ENCODE assay signal across 9 mouse cellular contexts in genomic region chr11:114884380-114885100, GRCm38 (mm10). TPM values are rescaled to one million over a fixed set of nuclear protein-coding genes. Genes with fewer than 3 reads are reported as not detected.
A peak's percentile ranks its signal among the peaks of the same experiment; 100 is the strongest.
DNase-seq lines count a peak whose midpoint lies in the region; ATAC-seq and TF ChIP-seq lines count a peak whose summit lies in the region.
"Had no signal": no experiment of that assay in that cellular context is flagged by ENCODE, and none has a peak within 500 bp of the region (broad histone marks: within the 10 kb centered on the region; RNA-seq: fewer than 3 reads in every experiment).

No protein-coding gene starts in this region.

- no peak overlapping the region for H3K4me3 ChIP-seq in kidney, embryonic 14.5 days (ENCODE audit: low read length)
- no peak overlapping the region for H3K4me3 ChIP-seq in cerebellum, adult 2 months (replicated peaks; ENCODE audit: insufficient read depth, low read depth, low read length)
- no peak overlapping the region for H3K4me3 ChIP-seq in heart, embryonic 11.5 days (ENCODE audit: low read depth, low read length)
- no peak overlapping the region for H3K4me3 ChIP-seq in liver, embryonic 13.5 days (replicated peaks)
- no peak overlapping the region for H3K4me3 ChIP-seq in hindbrain, embryonic 16.5 days (ENCODE audit: low read length)

- no peak for TF ChIP-seq CTCF in cerebellum, adult 2 months (IDR thresholded peaks at IDR 0.05; ENCODE audit: borderline replicate concordance, insufficient read depth, low read depth, low read length)

- peak; percentile 71 for DNase-seq in kidney, adult 18-20 months
- DNase-seq in cerebellum, adult 2 months: peak; percentile 72 to 75
- no peak for DNase-seq in liver, embryonic 13.5 days
- DNase-seq in frontal cortex, adult 2 months (ENCODE audit: extremely low spot score in 1 of 2, low spot score in 1 of 2): no peak
- DNase-seq: thymus, adult 2 months had no signal

- no peak for TF ChIP-seq POLR2A in cerebellum, adult 2 months (IDR thresholded peaks at IDR 0.05; ENCODE audit: borderline replicate concordance, insufficient read depth, low read length)

- no peak for ATAC-seq in kidney, embryonic 14.5 days (ENCODE audit: low FRiP score, low TSS enrichment)
- no peak for ATAC-seq in heart, embryonic 11.5 days (replicated peaks; ENCODE audit: insufficient number of reproducible peaks, low FRiP score, low TSS enrichment)
- ATAC-seq in liver, embryonic 13.5 days (ENCODE audit: low read depth): no peak
- no peak for ATAC-seq in hindbrain, embryonic 16.5 days

- H3K36me3 ChIP-seq in kidney, embryonic 14.5 days (ENCODE audit: control insufficient read depth, insufficient read depth, low read length): no peaks in the 10 kb centered on the region
- H3K36me3 ChIP-seq in heart, embryonic 11.5 days (ENCODE audit: control insufficient read depth, insufficient read depth, low read length): no peaks in the 10 kb centered on the region
- H3K36me3 ChIP-seq in liver, embryonic 13.5 days: no peaks in the 10 kb centered on the region
- no peaks in the 10 kb centered on the region for H3K36me3 ChIP-seq in hindbrain, embryonic 16.5 days (ENCODE audit: control insufficient read depth, insufficient read depth, low read length)

- no peaks in the 10 kb centered on the region for H3K9me3 ChIP-seq in kidney, embryonic 14.5 days (ENCODE audit: control insufficient read depth, low read length)
- H3K9me3 ChIP-seq in heart, embryonic 11.5 days (replicated peaks; ENCODE audit: control insufficient read depth, low read length): no peaks in the 10 kb centered on the region
- H3K9me3 ChIP-seq in liver, embryonic 13.5 days (replicated peaks): no peaks in the 10 kb centered on the region
- no peaks in the 10 kb centered on the region for H3K9me3 ChIP-seq in hindbrain, embryonic 16.5 days (ENCODE audit: control insufficient read depth, low read length)

- H3K9ac ChIP-seq in kidney, embryonic 14.5 days (ENCODE audit: low read depth, low read length): no peak overlapping the region
- no peak overlapping the region for H3K9ac ChIP-seq in heart, embryonic 11.5 days (ENCODE audit: low read depth, low read length)
- H3K9ac ChIP-seq in liver, embryonic 13.5 days: no peak overlapping the region
- H3K9ac ChIP-seq in hindbrain, embryonic 16.5 days (ENCODE audit: low read depth, low read length): no peak overlapping the region

- H3K27me3 ChIP-seq in kidney, embryonic 14.5 days (ENCODE audit: control insufficient read depth, insufficient read depth, low read length): no peaks in the 10 kb centered on the region
- no peaks in the 10 kb centered on the region for H3K27me3 ChIP-seq in cerebellum, adult 2 months (ENCODE audit: control insufficient read depth, insufficient read depth, low read length)
- H3K27me3 ChIP-seq in heart, embryonic 11.5 days (ENCODE audit: control insufficient read depth, insufficient read depth, low read length): no peaks in the 10 kb centered on the region
- H3K27me3 ChIP-seq in liver, embryonic 13.5 days: no peaks in the 10 kb centered on the region
- no peaks in the 10 kb centered on the region for H3K27me3 ChIP-seq in hindbrain, embryonic 16.5 days (replicated peaks; ENCODE audit: control insufficient read depth, insufficient read depth, low read length)

- no peak overlapping the region for H3K4me2 ChIP-seq in kidney, embryonic 14.5 days (replicated peaks; ENCODE audit: low read depth, low read length)
- H3K4me2 ChIP-seq in heart, embryonic 11.5 days: no peak overlapping the region
- no peak overlapping the region for H3K4me2 ChIP-seq in liver, embryonic 13.5 days
- no peak overlapping the region for H3K4me2 ChIP-seq in hindbrain, embryonic 16.5 days (ENCODE audit: low read length)

- no peak overlapping the region for H3K27ac ChIP-seq in kidney, embryonic 14.5 days (ENCODE audit: low read depth, low read length)
- H3K27ac ChIP-seq in cerebellum, adult 2 months (ENCODE audit: insufficient read depth, low read length): no peak overlapping the region
- H3K27ac ChIP-seq in heart, embryonic 11.5 days (ENCODE audit: low read depth, low read length): peak overlapping the region; percentile 59; the same call in 1 of the 2 replicates
- 0 out of 2 replicates have a peak overlapping the region, but pooled peaks have one; percentile 5 for H3K27ac ChIP-seq in liver, embryonic 13.5 days
- no peak overlapping the region for H3K27ac ChIP-seq in hindbrain, embryonic 16.5 days (ENCODE audit: low read depth, low read length)

- WGBS in kidney, embryonic 14.5 days: 83% methylated on average over 4 of the region's 4 CpGs
- WGBS in cerebellum, adult 2 months: 21% methylated on average over 4 of the region's 4 CpGs
- WGBS in heart, embryonic 11.5 days (ENCODE audit: insufficient replicate concordance): 65% methylated on average over 4 of the region's 4 CpGs
- WGBS in liver, embryonic 13.5 days (ENCODE audit: insufficient replicate concordance): 44% methylated on average over 4 of the region's 4 CpGs
- WGBS in hindbrain, embryonic 16.5 days: 69% methylated on average over 4 of the region's 4 CpGs

- no peaks in the 10 kb centered on the region for H3K4me1 ChIP-seq in kidney, embryonic 14.5 days (ENCODE audit: control insufficient read depth, insufficient read depth, low read length)
- peaks cover 16% of the 10 kb centered on the region for H3K4me1 ChIP-seq in cerebellum, adult 2 months (ENCODE audit: control insufficient read depth, insufficient read depth, low read length)
- no peaks in the 10 kb centered on the region for H3K4me1 ChIP-seq in heart, embryonic 11.5 days (ENCODE audit: control insufficient read depth, insufficient read depth, low read length)
- H3K4me1 ChIP-seq in liver, embryonic 13.5 days (replicated peaks): peaks cover 14% of the 10 kb centered on the region
- no peaks in the 10 kb centered on the region for H3K4me1 ChIP-seq in hindbrain, embryonic 16.5 days (ENCODE audit: control insufficient read depth, insufficient read depth, low read depth, low read length)

RNA-seq across cellular contexts. Expression of gene Cd300a, which starts 5.3 kb away (rescaled TPM):
- 0.91 and 1.2 TPM in 2 replicates for polyA plus RNA-seq in kidney, embryonic 14.5 days (2014; fragmentation: Nextera tagmentation; extraction: Ambion mirVana)
- 5.2 and 6.5 TPM in 2 replicates for polyA plus RNA-seq in cerebellum, adult 2 months (2012; rRNA removed)
- polyA plus RNA-seq in heart, embryonic 11.5 days (2014; fragmentation: Nextera tagmentation; extraction: Ambion mirVana): 0.84 and 1.4 TPM in 2 replicates
- 4.0 and 5.5 TPM in 2 replicates for polyA plus RNA-seq in liver, embryonic 13.5 days (2015; fragmentation: Nextera tagmentation; extraction: Ambion mirVana)
- 0.54 and 0.57 TPM in 2 replicates for polyA plus RNA-seq in frontal cortex, adult 2 months (2012; rRNA removed)
- 0.97 and 1.6 TPM in 2 replicates for polyA plus RNA-seq in hindbrain, embryonic 16.5 days (2015; fragmentation: Nextera tagmentation; extraction: Ambion mirVana)

RNA-seq across cellular contexts. Expression of gene Gprc5c, which starts 33.6 kb away (rescaled TPM):
- 49.9 and 105 TPM in 2 replicates for polyA plus RNA-seq in kidney, embryonic 14.5 days (2014; fragmentation: Nextera tagmentation; extraction: Ambion mirVana)
- polyA plus RNA-seq in cerebellum, adult 2 months (2012; rRNA removed): 62.9 and 71.8 TPM in 2 replicates
- polyA plus RNA-seq in heart, embryonic 11.5 days (2014; fragmentation: Nextera tagmentation; extraction: Ambion mirVana): 21.8 and 23.0 TPM in 2 replicates
- 11.3 and 12.8 TPM in 2 replicates for polyA plus RNA-seq in liver, embryonic 13.5 days (2015; fragmentation: Nextera tagmentation; extraction: Ambion mirVana)
- 3.5 and 4.7 TPM in 2 replicates for polyA plus RNA-seq in frontal cortex, adult 2 months (2012; rRNA removed)
- 9.7 and 12.9 TPM in 2 replicates for polyA plus RNA-seq in hindbrain, embryonic 16.5 days (2015; fragmentation: Nextera tagmentation; extraction: Ambion mirVana)

RNA-seq across cellular contexts. Expression of gene Cd300lb, which starts 49.6 kb away (rescaled TPM):
- 0.21 and 0.49 TPM in 2 replicates for polyA plus RNA-seq in kidney, embryonic 14.5 days (2014; fragmentation: Nextera tagmentation; extraction: Ambion mirVana)
- polyA plus RNA-seq in cerebellum, adult 2 months (2012; rRNA removed): 0.44 and 0.71 TPM in 2 replicates
- 1.7 and 2.4 TPM in 2 replicates for polyA plus RNA-seq in heart, embryonic 11.5 days (2014; fragmentation: Nextera tagmentation; extraction: Ambion mirVana)
- polyA plus RNA-seq in liver, embryonic 13.5 days (2015; fragmentation: Nextera tagmentation; extraction: Ambion mirVana): 0.50 and 0.72 TPM in 2 replicates
- polyA plus RNA-seq in frontal cortex, adult 2 months (2012; rRNA removed): 0.22 and 0.59 TPM in 2 replicates
- not detected in 2 replicates for polyA plus RNA-seq in hindbrain, embryonic 16.5 days (2015; fragmentation: Nextera tagmentation; extraction: Ambion mirVana)
- polyA plus RNA-seq: neural tube, embryonic 14.5 days had no signal

Comparison
In these comparisons a context has a peak if more than half of its experiments do, and no peak if none do; other contexts are left out.
1. DNase-seq: peak in kidney, adult 18-20 months (single experiment) and cerebellum, adult 2 months (2 of 2); none in liver, embryonic 13.5 days (single experiment) and frontal cortex, adult 2 months (0 of 2).
2. H3K27ac ChIP-seq: peak in heart, embryonic 11.5 days (single experiment) and liver, embryonic 13.5 days (single experiment); none in kidney, embryonic 14.5 days (single experiment), cerebellum, adult 2 months (single experiment) and hindbrain, embryonic 16.5 days (single experiment).